ENCODE assay signal across 23 mouse cellular contexts in the genomic region with DNA sequence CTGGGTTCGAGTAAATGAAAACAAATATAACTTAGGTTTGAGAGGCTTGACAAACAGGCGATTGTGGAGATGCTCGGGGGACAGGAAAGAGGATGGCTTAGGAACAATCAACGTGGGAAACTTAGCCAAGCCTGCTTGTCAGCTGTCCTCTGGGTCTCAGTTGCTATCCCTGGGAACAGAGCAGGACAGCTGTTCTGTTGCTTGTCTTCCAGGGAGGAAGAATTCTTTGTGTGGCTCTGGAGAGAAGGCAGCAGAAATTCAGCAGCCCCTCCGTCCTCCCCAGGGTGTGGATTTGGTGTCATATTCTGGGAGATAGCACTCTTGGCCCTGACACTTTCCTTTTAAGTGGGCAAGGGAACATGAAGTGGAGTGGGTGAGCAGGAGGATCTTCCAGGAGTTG.
A peak's percentile ranks its signal among the peaks of the same experiment; 100 is the strongest.
DNase-seq lines count a peak whose midpoint lies in the region; ATAC-seq and TF ChIP-seq lines count a peak whose summit lies in the region.
"Had no signal": no experiment of that assay in that cellular context is flagged by ENCODE, and none has a peak within 500 bp of the region (broad histone marks: within the 10 kb centered on the region; RNA-seq: fewer than 3 reads in every experiment).

No protein-coding gene starts in this region.

- H3K27ac ChIP-seq in embryonic facial prominence, embryonic 14.5 days (replicated peaks; ENCODE audit: low read depth, low read length): no peak overlapping the region
- H3K27ac ChIP-seq in embryonic facial prominence, embryonic 10.5 days (replicated peaks): no peak overlapping the region
- H3K27ac ChIP-seq: embryonic facial prominence, embryonic 13.5 days; forebrain, embryonic 13.5 days; forebrain, embryonic 15.5 days had no signal

- peaks cover 20% of the 10 kb centered on the region for H3K27me3 ChIP-seq in embryonic facial prominence, embryonic 14.5 days (replicated peaks; ENCODE audit: control insufficient read depth, insufficient read depth, low read length)
- H3K27me3 ChIP-seq in embryonic facial prominence, embryonic 10.5 days (replicated peaks; ENCODE audit: low read depth, poor library complexity, severe bottlenecking): peaks cover 60% of the 10 kb centered on the region
- no peaks in the 10 kb centered on the region for H3K27me3 ChIP-seq in myocyte (ENCODE audit: control insufficient read depth, insufficient read depth, insufficient read length)
- H3K27me3 ChIP-seq: CH12.LX, Patski had no signal

- intact Hi-C loops in heart, postnatal 10 days (cut with DNase I): no loop called here

- no peak for TF ChIP-seq POLR2A in myocyte (IDR thresholded peaks at IDR 0.05; ENCODE audit: insufficient read length, low read depth)

- no peak overlapping the region for H3K9ac ChIP-seq in embryonic facial prominence, embryonic 14.5 days (ENCODE audit: low read depth, low read length)
- H3K9ac ChIP-seq: embryonic facial prominence, embryonic 13.5 days; forebrain, embryonic 13.5 days; forebrain, embryonic 15.5 days; forebrain, postnatal 0 days had no signal

- peak; percentile 52 for DNase-seq in embryonic facial prominence, embryonic 14.5 days (ENCODE audit: low spot score)
- DNase-seq in embryonic facial prominence, embryonic 10.5 days (ENCODE audit: low spot score): no peak
- DNase-seq in heart, postnatal 10 days: peak; percentile 8 to 9
- DNase-seq in heart, postnatal 4 days: no peak
- DNase-seq: adrenal gland, adult 8-10 months; adrenal gland, postnatal 14 days; adrenal gland, postnatal 36 days; B cell, adult 2 months; cerebellum, adult 11-12 months; cerebellum, adult 2 months; cerebellum, adult 9-10 months; cerebellum, postnatal 10 days; cerebellum, postnatal 25 days; forebrain, postnatal 0 days had no signal

- no peak for ATAC-seq in embryonic facial prominence, embryonic 14.5 days (ENCODE audit: low read depth)
- ATAC-seq: activated CD4-positive, CD25-positive, alpha-beta regulatory T cell, adult 4 months; CD4-positive, CD25-positive, alpha-beta regulatory T cell, adult 4 months; forebrain, embryonic 13.5 days; forebrain, embryonic 15.5 days; forebrain, postnatal 0 days; Patski had no signal

- no peak overlapping the region for H3K4me3 ChIP-seq in embryonic facial prominence, embryonic 14.5 days (ENCODE audit: low read depth, low read length)
- no peak overlapping the region for H3K4me3 ChIP-seq in embryonic facial prominence, embryonic 10.5 days
- H3K4me3 ChIP-seq in myocyte: no peak overlapping the region
- H3K4me3 ChIP-seq: embryonic facial prominence, embryonic 13.5 days; forebrain, embryonic 13.5 days; forebrain, embryonic 15.5 days had no signal

- no peaks in the 10 kb centered on the region for H3K9me3 ChIP-seq in embryonic facial prominence, embryonic 14.5 days (ENCODE audit: control insufficient read depth, low read length)
- H3K9me3 ChIP-seq in embryonic facial prominence, embryonic 10.5 days: no peaks in the 10 kb centered on the region
- H3K9me3 ChIP-seq: embryonic facial prominence, embryonic 13.5 days; forebrain, embryonic 13.5 days; forebrain, embryonic 15.5 days had no signal

- H3K79me2 ChIP-seq in myocyte (ENCODE audit: control insufficient read depth, insufficient read depth): no peaks in the 10 kb centered on the region

- H3K36me3 ChIP-seq in embryonic facial prominence, embryonic 14.5 days (ENCODE audit: control insufficient read depth, insufficient read depth, low read length): no peaks in the 10 kb centered on the region
- H3K36me3 ChIP-seq in embryonic facial prominence, embryonic 10.5 days (replicated peaks): no peaks in the 10 kb centered on the region
- H3K36me3 ChIP-seq in myocyte (ENCODE audit: control insufficient read depth, insufficient read depth): no peaks in the 10 kb centered on the region
- H3K36me3 ChIP-seq: embryonic facial prominence, embryonic 13.5 days; forebrain, embryonic 15.5 days; G1E had no signal

- H3K4me2 ChIP-seq in embryonic facial prominence, embryonic 14.5 days (ENCODE audit: low read depth, low read length): no peak overlapping the region
- no peak overlapping the region for H3K4me2 ChIP-seq in myocyte (ENCODE audit: low read depth)
- H3K4me2 ChIP-seq: embryonic facial prominence, embryonic 13.5 days; forebrain, embryonic 13.5 days; forebrain, embryonic 15.5 days had no signal

- WGBS in embryonic facial prominence, embryonic 14.5 days: 31% methylated on average over 5 of the region's 5 CpGs
- 45% methylated on average over 5 of the region's 5 CpGs for WGBS in embryonic facial prominence, embryonic 10.5 days

- no peaks in the 10 kb centered on the region for H3K4me1 ChIP-seq in embryonic facial prominence, embryonic 14.5 days (ENCODE audit: control insufficient read depth, insufficient read depth, low read length)
- peaks cover 12% of the 10 kb centered on the region for H3K4me1 ChIP-seq in embryonic facial prominence, embryonic 10.5 days
- H3K4me1 ChIP-seq: embryonic facial prominence, embryonic 13.5 days; forebrain, embryonic 13.5 days; forebrain, embryonic 15.5 days had no signal

- no peak overlapping the region for H3ac ChIP-seq in myocyte (ENCODE audit: control insufficient read depth, insufficient read length)

TF ChIP-seq in myocyte, 11 proteins besides CTCF, POLR2A, EP300 and RAD21:
- TF ChIP-seq MYOD1 (IDR thresholded peaks at IDR 0.05; ENCODE audit: control insufficient read depth in 1 of 3, insufficient read length in 2 of 3, low read depth in 2 of 3) (peak; percentile 9 to 92 (median 91)), MYOG (IDR thresholded peaks at IDR 0.05; ENCODE audit: control insufficient read depth in 1 of 3, insufficient read depth in 1 of 3, insufficient read length in 2 of 3, low read depth in 2 of 3) (peak; percentile 54 to 93 (median 85)), REST (IDR thresholded peaks at IDR 0.05; ENCODE audit: insufficient read depth, insufficient read length) (no peak), TCF12 (IDR thresholded peaks at IDR 0.05; ENCODE audit: insufficient read depth, poor library complexity, severe bottlenecking) (peak; percentile 16), CEBPB (IDR thresholded peaks at IDR 0.05; ENCODE audit: insufficient read depth, poor library complexity, severe bottlenecking) (no peak), TCF3 (IDR thresholded peaks at IDR 0.05; ENCODE audit: insufficient read length, low read depth) (peak; percentile 45)

Comparison
In these comparisons a context has a peak if more than half of its experiments do, and no peak if none do; other contexts are left out.
1. DNase-seq: peak in embryonic facial prominence, embryonic 14.5 days (single experiment) and heart, postnatal 10 days (2 of 2); none in embryonic facial prominence, embryonic 10.5 days (single experiment) and heart, postnatal 4 days (single experiment).